Mouse (Mus musculus) midbrain, embryonic 11.5 days (tissue): ENCODE measurements around the gene Acpp. TPM values are rescaled to one million over a fixed set of nuclear protein-coding genes. Genes with fewer than 3 reads are reported as not detected.

Experiments
- ATAC-seq: fragments of 200-750 bp; cut with Nextera tagmentation; 2 replicates; pipeline ENCODE4 v1.8.0; 2017; ENCODE audit warnings: moderate TSS enrichment, moderate library complexity; ENCODE audit not compliant: low FRiP score
- DNase-seq: peaks from one replicate; pipeline ENCODE4 v3.0.0; 2015; ENCODE audit warnings: low spot score; ENCODE audit errors: missing footprints
- H3K27ac ChIP-seq: fragments of 300-500 bp; sonication (generic); 2 replicates; pipeline ENCODE4 v1.5.1; 2014; ENCODE audit warnings: low read depth, low read length
- H3K27me3 ChIP-seq: fragments of 300-500 bp; sonication (generic); 2 replicates; pipeline ENCODE4 v1.6.1; 2014; ENCODE audit warnings: mild to moderate bottlenecking, low read length, moderate library complexity, mixed read lengths; ENCODE audit not compliant: control insufficient read depth, insufficient read depth
- H3K36me3 ChIP-seq: fragments of 300-500 bp; sonication (generic); 2 replicates; pipeline ENCODE4 v1.6.1; 2014; ENCODE audit warnings: mild to moderate bottlenecking, low read length, moderate library complexity, mixed read lengths; ENCODE audit not compliant: control insufficient read depth, insufficient read depth
- H3K4me1 ChIP-seq: fragments of 300-500 bp; sonication (generic); 2 replicates; pipeline ENCODE4 v1.6.1; 2014; ENCODE audit warnings: low read length; ENCODE audit not compliant: control insufficient read depth, insufficient read depth
- H3K4me2 ChIP-seq: fragments of 300-500 bp; sonication (generic); 2 replicates; pipeline ENCODE4 v1.6.1; 2014; ENCODE audit warnings: mild to moderate bottlenecking, moderate library complexity
- H3K4me3 ChIP-seq: fragments of 300-500 bp; sonication (generic); 2 replicates; pipeline ENCODE4 v1.5.1; 2014; ENCODE audit warnings: low read depth, low read length
- H3K9ac ChIP-seq: fragments of 300-500 bp; sonication (generic); 2 replicates; pipeline ENCODE4 v1.6.1; 2014; ENCODE audit warnings: low read length
- H3K9me3 ChIP-seq: fragments of 300-500 bp; sonication (generic); 2 replicates; pipeline ENCODE4 v1.6.1; 2016; ENCODE audit warnings: low read length; ENCODE audit not compliant: control insufficient read depth
- WGBS: fragments of 180-500 bp; shearing (Covaris S2); extraction: QIAGEN DNeasy Blood & Tissue Kit; methylation state at CpG from one replicate; pipeline ENCODE4 v1.1.7; 2014; 5-methylcytosine and 5-hydroxymethylcytosine counted together
- polyA plus RNA-seq: library from polyadenylated mRNA; unstranded; fragments of >200 nt; fragmentation: Nextera tagmentation; extraction: Ambion mirVana; gene quantifications from 2 replicates; pipeline ENCODE4 v1.2.1, GENCODE M21; 2014

Gene Acpp
- polyA plus RNA-seq, 1 experiment from 2014 or later: 0.11 TPM

DNA sequence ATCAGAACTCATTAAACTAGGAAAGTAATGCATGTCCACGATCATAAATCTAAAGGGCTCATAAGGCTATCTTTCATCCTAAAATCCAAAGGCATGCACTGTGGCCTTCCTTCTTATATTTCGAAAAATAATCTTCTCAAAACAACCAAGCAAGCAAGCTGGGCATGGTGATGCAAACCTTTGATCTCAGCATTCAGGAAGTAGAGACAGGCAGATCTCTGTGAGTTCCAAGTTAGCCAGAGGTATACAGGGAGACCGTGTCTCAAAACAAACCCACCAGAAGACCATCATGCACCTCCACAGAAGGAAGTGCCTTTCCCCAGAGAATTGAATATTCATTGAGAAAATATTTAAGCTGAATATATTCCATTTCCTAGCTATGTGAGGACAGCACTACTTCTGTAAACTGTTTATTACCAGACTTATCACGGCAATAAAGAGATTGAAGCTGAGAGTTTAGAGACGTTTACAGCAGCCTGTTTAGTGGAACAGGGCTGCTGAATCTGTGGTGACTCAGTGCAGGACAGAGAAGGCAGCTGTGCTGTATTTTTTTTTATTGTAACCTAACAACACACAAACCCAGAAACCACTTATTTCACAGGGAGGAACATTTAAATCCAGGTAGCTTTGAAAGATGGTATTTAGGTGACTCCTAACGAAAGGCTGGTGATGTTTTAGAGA is 90.1 kb downstream of the Acpp start:
- Histone ChIP-seq H3K4me2 (no peak overlapping the region), H3K4me1 (no peaks in the 10 kb centered on the region), H3K9me3 (no peaks in the 10 kb centered on the region), H3K9ac (no peak overlapping the region), H3K27ac (no peak overlapping the region), H3K4me3 (no peak overlapping the region), H3K27me3 (no peaks in the 10 kb centered on the region), H3K36me3 (no peaks in the 10 kb centered on the region)
- 90% methylated on average over 6 of the region's 6 CpGs for WGBS
- ATAC-seq (no peak), DNase-seq (no peak)

DNA sequence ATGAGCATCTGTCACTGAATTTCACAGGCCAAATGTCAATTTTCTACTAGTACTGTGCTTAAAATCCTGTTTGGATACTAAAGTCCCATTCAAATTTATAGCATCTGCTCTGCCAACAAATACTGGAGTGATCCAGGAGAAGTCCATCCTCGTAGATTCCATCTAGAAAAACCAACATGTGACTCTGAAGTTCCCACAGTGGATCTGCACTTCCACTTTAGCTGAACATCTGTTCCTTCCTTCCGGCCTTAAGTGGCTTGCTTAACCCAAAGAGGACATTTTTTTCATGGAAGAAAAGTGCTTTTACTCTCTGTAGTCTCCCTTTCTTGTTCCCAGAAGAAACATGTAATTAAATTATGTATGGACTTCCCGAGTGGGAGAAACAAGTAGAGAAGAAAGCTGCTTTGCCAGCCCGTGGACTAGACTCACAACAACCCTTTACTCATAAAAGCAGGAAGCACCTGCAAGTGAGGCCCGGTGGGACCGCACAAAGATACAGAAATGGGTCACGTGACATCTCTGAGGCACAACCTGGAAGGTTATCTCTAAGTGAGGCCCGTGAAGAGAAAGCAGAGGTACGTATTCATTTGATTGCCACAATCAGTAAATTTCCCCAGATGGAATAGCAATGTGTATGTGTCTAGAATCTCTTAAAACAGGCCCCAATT is 93.6 kb downstream of the Acpp start:
- DNase-seq: no peak
- no peak overlapping the region for H3K9ac ChIP-seq
- H3K4me3 ChIP-seq: no peak overlapping the region
- no peak for ATAC-seq
- 91% methylated on average over 9 of the region's 9 CpGs for WGBS
- H3K36me3 ChIP-seq: no peaks in the 10 kb centered on the region
- H3K9me3 ChIP-seq: no peaks in the 10 kb centered on the region
- H3K27ac ChIP-seq: no peak overlapping the region
- no peaks in the 10 kb centered on the region for H3K27me3 ChIP-seq
- no peak overlapping the region for H3K4me2 ChIP-seq
- no peaks in the 10 kb centered on the region for H3K4me1 ChIP-seq

DNA sequence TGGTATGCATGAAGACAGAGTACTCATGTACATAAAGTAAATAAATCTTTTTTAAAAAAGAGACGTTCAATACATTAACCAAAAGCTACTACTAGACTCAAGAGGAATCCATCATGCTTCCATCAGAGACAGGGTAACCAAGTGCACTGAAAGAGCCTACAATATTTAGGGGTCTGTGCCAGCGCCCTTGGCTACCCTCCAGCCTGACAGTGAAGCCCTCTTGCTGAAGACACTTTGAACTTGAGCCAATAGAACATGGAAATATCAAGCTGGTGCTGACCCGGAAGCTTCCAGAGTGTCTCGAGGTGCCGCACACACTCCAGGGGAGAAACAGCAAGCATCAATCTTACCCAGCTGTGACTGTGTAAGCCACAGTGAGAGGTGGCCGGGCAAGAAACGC is 97.4 kb downstream of the Acpp start:
- no peak overlapping the region for H3K4me2 ChIP-seq
- no peak for ATAC-seq
- 96% methylated on average over 7 of the region's 7 CpGs for WGBS
- H3K27me3 ChIP-seq: no peaks in the 10 kb centered on the region
- H3K9ac ChIP-seq: no peak overlapping the region
- no peak overlapping the region for H3K27ac ChIP-seq
- H3K9me3 ChIP-seq: no peaks in the 10 kb centered on the region
- peaks cover 6% of the 10 kb centered on the region; the same call in 1 of the 2 replicates for H3K36me3 ChIP-seq
- no peak overlapping the region for H3K4me3 ChIP-seq
- H3K4me1 ChIP-seq: no peaks in the 10 kb centered on the region
- DNase-seq: no peak

DNA sequence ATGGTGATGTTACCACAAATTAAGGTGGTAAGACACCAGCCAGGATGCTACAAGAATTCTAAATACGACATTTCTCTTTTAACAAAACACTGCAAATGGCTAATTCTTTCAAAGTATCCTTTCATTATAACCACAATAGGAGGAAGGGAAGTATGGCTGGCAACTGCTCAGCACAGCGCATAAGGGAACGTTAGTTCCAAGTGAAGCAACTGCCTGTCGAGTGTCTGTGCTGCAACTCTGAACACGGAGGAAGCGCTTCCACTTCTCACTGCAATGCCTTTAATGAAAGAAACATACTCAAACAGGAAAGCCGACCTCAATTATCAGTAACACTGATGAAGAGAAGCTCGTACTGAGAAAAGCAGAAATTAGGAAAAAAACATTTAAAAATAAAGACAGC is 98.5 kb downstream of the Acpp start:
- H3K9ac ChIP-seq: no peak overlapping the region
- ATAC-seq (no peak), DNase-seq (no peak)
- H3K27me3 ChIP-seq: no peaks in the 10 kb centered on the region
- WGBS: 94% methylated on average over 8 of the region's 8 CpGs
- no peak overlapping the region for H3K27ac ChIP-seq
- H3K36me3 ChIP-seq: peaks cover 6% of the 10 kb centered on the region; the same call in 1 of the 2 replicates
- H3K4me2 ChIP-seq: no peak overlapping the region
- H3K9me3 ChIP-seq: no peaks in the 10 kb centered on the region
- no peak overlapping the region for H3K4me3 ChIP-seq
- H3K4me1 ChIP-seq: no peaks in the 10 kb centered on the region

Other genes starting within 250 kb of the Acpp start
- gene Ackr4, start 210.8 kb downstream of the Acpp start, polyA plus RNA-seq: 0.36 and 0.57 TPM in 2 replicates
- gene Dnajc13, start 74.8 kb downstream of the Acpp start, polyA plus RNA-seq: 22.9 and 25.8 TPM in 2 replicates
- gene Cpne4, start 209.5 kb upstream of the Acpp start, polyA plus RNA-seq: 2.0 and 2.1 TPM in 2 replicates